Mouse (Mus musculus) liver, embryonic 14.5 days (tissue): ENCODE measurements at regions not wholly inside any gene's neighbourhood (a gene's known extent, or its start where the extent isn't known, plus 50 kb on each side); places are given as distances from the start of the nearest gene placed in this dataset.

Experiments used
- ATAC-seq: fragments of 200-750 bp; cut with Nextera tagmentation; 2 replicates; pipeline ENCODE4 v1.8.0; 2017; ENCODE audit warnings: moderate number of reproducible peaks, mild to moderate bottlenecking, moderate library complexity; ENCODE audit not compliant: insufficient read depth
- DNase-seq, 3 experiments: peaks; one replicate each; pipeline ENCODE4 v3.0.0-alpha.2; 2012 to 2013; ENCODE audit warnings: low read depth in 3 of 3, low spot score in 3 of 3
- H3K27ac ChIP-seq: fragments of 300-500 bp; sonication (generic); 2 replicates; pipeline ENCODE4 v1.5.1; 2014; ENCODE audit warnings: moderate library complexity, mild to moderate bottlenecking, control low read depth, inconsistent platforms
- H3K27me3 ChIP-seq: fragments of 300-500 bp; sonication (generic); 2 replicates; pipeline ENCODE4 v1.6.1; 2014; ENCODE audit warnings: mild to moderate bottlenecking, low read length, moderate library complexity; ENCODE audit not compliant: control insufficient read depth, insufficient read depth
- H3K36me3 ChIP-seq: fragments of 300-500 bp; sonication (generic); replicated peaks from 2 replicates; pipeline ENCODE4 v1.6.1; 2014; ENCODE audit warnings: low read depth; ENCODE audit not compliant: control insufficient read depth, insufficient read depth
- H3K4me1 ChIP-seq, 2 experiments: fragments of 200-500 bp in 1 of 2; fragments of 300-500 bp in 1 of 2; sonication (generic) in 1 of 2; replicated peaks; 2 replicates each; pipeline ENCODE4 v1.6.1; 2012 to 2014; ENCODE audit warnings: antibody characterized with exemption in 1 of 2, inconsistent platforms in 1 of 2, low read length in 1 of 2; ENCODE audit not compliant: control insufficient read depth in 2 of 2, insufficient read depth in 2 of 2
- H3K4me2 ChIP-seq: fragments of 300-500 bp; sonication (generic); 2 replicates; pipeline ENCODE4 v1.6.1; 2014; ENCODE audit warnings: low read depth, mild to moderate bottlenecking, control low read depth, moderate library complexity
- H3K4me3 ChIP-seq, 2 experiments: fragments of 200-500 bp in 1 of 2; fragments of 300-500 bp in 1 of 2; sonication (generic) in 1 of 2; 2 replicates each; pipeline ENCODE4 v1.5.1; 2012 to 2014; ENCODE audit warnings: low read depth in 2 of 2, low read length in 2 of 2, mild to moderate bottlenecking in 2 of 2, control low read depth in 1 of 2, inconsistent platforms in 1 of 2, moderate library complexity in 1 of 2; ENCODE audit not compliant: insufficient read depth in 1 of 2
- H3K9ac ChIP-seq: fragments of 300-500 bp; sonication (generic); replicated peaks from 2 replicates; pipeline ENCODE4 v1.6.1; 2014; ENCODE audit warnings: mild to moderate bottlenecking, control low read depth, moderate library complexity
- H3K9me3 ChIP-seq: fragments of 300-500 bp; sonication (generic); 2 replicates; pipeline ENCODE4 v1.6.1; 2016; ENCODE audit warnings: low read length, mixed read lengths; ENCODE audit not compliant: control insufficient read depth
- CTCF ChIP-seq: IDR thresholded peaks from 2 replicates; pipeline ENCODE4 v1.5.1; 2016; ENCODE audit warnings: antibody characterized with exemption, low read depth, control low read depth
- EP300 ChIP-seq: IDR thresholded peaks from 2 replicates; pipeline ENCODE4 v1.6.1; 2016; ENCODE audit warnings: antibody characterized with exemption, low read depth
- WGBS: fragments of 180-500 bp; shearing (Covaris S2); extraction: QIAGEN DNeasy Blood & Tissue Kit; methylation state at CpG from one replicate; pipeline ENCODE4 v1.1.7; 2014; ENCODE audit not compliant: insufficient replicate concordance; 5-methylcytosine and 5-hydroxymethylcytosine counted together

DNA sequence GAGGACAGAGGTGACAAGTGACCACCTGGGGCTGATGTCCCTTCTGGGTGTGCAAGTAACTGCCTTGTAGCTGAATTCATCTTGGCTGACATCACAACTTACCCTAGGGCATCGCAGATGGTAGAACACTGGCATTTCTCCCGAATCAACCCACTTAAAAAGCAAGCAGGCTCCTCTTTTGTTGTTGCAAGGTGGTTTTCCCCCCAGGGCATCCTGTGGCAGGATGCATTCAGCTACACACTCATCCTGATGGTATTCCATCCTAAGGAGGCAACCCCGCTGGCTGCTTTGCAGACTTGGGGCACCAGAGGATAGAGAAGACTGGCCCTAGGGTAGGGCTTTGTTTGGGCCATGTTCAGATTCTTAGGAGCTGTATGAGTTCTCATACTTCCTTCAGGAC lies 97.6 kb upstream of the Sel1l start:
- no peaks in the 10 kb centered on the region for H3K4me1 ChIP-seq
- H3K27me3 ChIP-seq = no peaks in the 10 kb centered on the region
- 60% methylated on average over 3 of the region's 3 CpGs for WGBS
- no peak overlapping the region for H3K27ac ChIP-seq
- H3K9me3 ChIP-seq = no peaks in the 10 kb centered on the region
- no peak overlapping the region for H3K9ac ChIP-seq
- no peak overlapping the region for H3K4me3 ChIP-seq
- ATAC-seq = no peak
- H3K4me2 ChIP-seq = no peak overlapping the region
- DNase-seq = no peak
- TF ChIP-seq CTCF = no peak
- TF ChIP-seq EP300 = no peak
- H3K36me3 ChIP-seq = no peaks in the 10 kb centered on the region

GRCm38 (mm10) chr12:91932490-91933361 lies 83.8 kb upstream of the Sel1l start:
- H3K27ac ChIP-seq = no peak overlapping the region
- DNase-seq (no peak), ATAC-seq (no peak)
- TF ChIP-seq EP300 (no peak), CTCF (no peak)
- H3K36me3 ChIP-seq = no peaks in the 10 kb centered on the region
- WGBS = 45% methylated on average over 7 of the region's 7 CpGs
- no peaks in the 10 kb centered on the region for H3K9me3 ChIP-seq
- H3K4me1 ChIP-seq = no peaks in the 10 kb centered on the region
- H3K27me3 ChIP-seq = no peaks in the 10 kb centered on the region
- H3K9ac ChIP-seq = no peak overlapping the region
- no peak overlapping the region for H3K4me2 ChIP-seq
- no peak overlapping the region for H3K4me3 ChIP-seq

GRCm38 (mm10) chr12:91931586-91931985 lies 82.6 kb upstream of the Sel1l start:
- Histone ChIP-seq H3K4me1 (no peaks in the 10 kb centered on the region), H3K4me2 (no peak overlapping the region), H3K9ac (no peak overlapping the region), H3K27me3 (no peaks in the 10 kb centered on the region), H3K4me3 (no peak overlapping the region), H3K27ac (no peak overlapping the region), H3K36me3 (no peaks in the 10 kb centered on the region), H3K9me3 (no peaks in the 10 kb centered on the region)
- no peak for ATAC-seq
- DNase-seq = no peak
- 49% methylated on average over 6 of the region's 6 CpGs for WGBS
- TF ChIP-seq EP300 = no peak
- no peak for TF ChIP-seq CTCF

DNA sequence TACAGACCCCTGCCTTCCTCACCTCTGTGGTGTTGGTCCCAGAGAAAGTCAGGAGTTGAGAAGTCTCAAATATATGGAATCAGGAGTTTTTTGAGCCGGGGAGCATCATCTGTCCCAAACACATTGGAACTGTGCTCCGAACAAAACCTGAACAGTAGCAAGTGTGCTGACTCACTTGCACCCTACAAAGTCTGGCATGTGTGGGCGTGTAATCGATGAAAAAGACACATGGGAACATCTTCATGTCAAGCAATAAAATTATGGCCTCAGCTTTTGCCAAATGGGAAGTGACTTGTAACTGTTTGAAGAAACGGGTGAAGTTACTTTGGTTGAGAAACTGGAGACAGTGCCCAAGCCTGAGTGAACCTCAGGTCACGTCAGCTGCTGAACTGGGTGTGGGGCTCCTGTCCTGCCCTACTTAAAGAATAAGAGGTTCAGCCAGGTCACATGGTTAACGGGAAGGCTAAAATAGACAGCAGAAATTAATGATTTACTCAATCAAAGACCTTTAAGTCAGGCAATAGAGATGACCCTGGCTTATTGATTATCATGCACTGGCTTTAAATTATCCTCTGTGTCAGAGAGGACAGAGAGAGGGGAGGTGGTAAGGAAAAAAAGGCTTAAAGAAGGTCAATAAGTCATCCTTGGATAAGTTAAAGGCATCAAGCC lies 80.6 kb upstream of the Sel1l start:
- TF ChIP-seq CTCF (no peak), EP300 (no peak)

GRCm38 (mm10) chr12:91927576-91927975 lies 78.6 kb upstream of the Sel1l start:
- no peak for ATAC-seq
- Histone ChIP-seq H3K9me3 (no peaks in the 10 kb centered on the region), H3K36me3 (no peaks in the 10 kb centered on the region), H3K4me1 (no peaks in the 10 kb centered on the region), H3K27ac (no peak overlapping the region), H3K27me3 (no peaks in the 10 kb centered on the region), H3K4me3 (no peak overlapping the region), H3K9ac (no peak overlapping the region), H3K4me2 (no peak overlapping the region)
- DNase-seq = no peak
- TF ChIP-seq CTCF (no peak), EP300 (no peak)
- WGBS = 48% methylated on average over 6 of the region's 6 CpGs

More for the DNA sequence above, 80.6 kb upstream of the Sel1l start:
- WGBS = 54% methylated on average over 7 of the region's 7 CpGs
- ATAC-seq = no peak
- Histone ChIP-seq H3K27ac (no peak overlapping the region), H3K27me3 (no peaks in the 10 kb centered on the region), H3K36me3 (no peaks in the 10 kb centered on the region), H3K9ac (no peak overlapping the region), H3K4me1 (no peaks in the 10 kb centered on the region), H3K4me3 (no peak overlapping the region), H3K4me2 (no peak overlapping the region), H3K9me3 (no peaks in the 10 kb centered on the region)
- DNase-seq = no peak
